Mouse (Mus musculus) stomach, postnatal 0 days (tissue): Measurements from ENCODE around the gene Kdm2b. TPM values are rescaled to one million over a fixed set of nuclear protein-coding genes. Genes with fewer than 3 reads are reported as not detected.

Experiments
- ATAC-seq: fragments of 200-750 bp; cut with Nextera tagmentation; 2 replicates; pipeline ENCODE4 v1.8.0; 2017; ENCODE audit not compliant: low FRiP score, low TSS enrichment
- DNase-seq: peaks from one replicate; pipeline ENCODE4 v3.0.0-alpha.2; 2016; ENCODE audit warnings: low spot score
- H3K27ac ChIP-seq: fragments of 300-500 bp; sonication (generic); replicated peaks from 2 replicates; pipeline ENCODE4 v1.5.1; 2014; ENCODE audit warnings: mild to moderate bottlenecking, control low read depth
- H3K27me3 ChIP-seq: fragments of 300-500 bp; sonication (generic); 2 replicates; pipeline ENCODE4 v1.6.1; 2014; ENCODE audit warnings: low read length; ENCODE audit not compliant: control insufficient read depth, insufficient read depth
- H3K36me3 ChIP-seq: fragments of 300-500 bp; sonication (generic); 2 replicates; pipeline ENCODE4 v1.6.1; 2014; ENCODE audit warnings: low read length, mixed read lengths; ENCODE audit not compliant: control insufficient read depth, insufficient read depth
- H3K4me1 ChIP-seq: fragments of 300-500 bp; sonication (generic); replicated peaks from 2 replicates; pipeline ENCODE4 v1.6.1; 2014; ENCODE audit warnings: antibody characterized with exemption; ENCODE audit not compliant: control insufficient read depth, insufficient read depth
- H3K4me2 ChIP-seq: fragments of 300-500 bp; sonication (generic); replicated peaks from 2 replicates; pipeline ENCODE4 v1.6.1; 2014; ENCODE audit warnings: low read depth, mild to moderate bottlenecking, control low read depth, moderate library complexity
- H3K4me3 ChIP-seq: fragments of 300-500 bp; sonication (generic); 2 replicates; pipeline ENCODE4 v1.5.1; 2014; ENCODE audit warnings: low read depth, low read length, control low read depth
- H3K9ac ChIP-seq: fragments of 300-500 bp; sonication (generic); 2 replicates; pipeline ENCODE4 v1.6.1; 2014; ENCODE audit warnings: mild to moderate bottlenecking, low read length, control low read depth, mixed read lengths
- H3K9me3 ChIP-seq: fragments of 300-500 bp; sonication (generic); 2 replicates; pipeline ENCODE4 v1.6.1; 2016; ENCODE audit warnings: low read length; ENCODE audit not compliant: control insufficient read depth
- CTCF ChIP-seq: IDR thresholded peaks from 2 replicates; pipeline ENCODE4 v1.5.1; 2016; ENCODE audit warnings: antibody characterized with exemption, low read depth, mild to moderate bottlenecking, moderate library complexity
- EP300 ChIP-seq: optimal IDR thresholded peaks from 2 replicates; pipeline ENCODE3; 2016; ENCODE audit warnings: antibody characterized with exemption
- WGBS: fragments of 180-500 bp; shearing (Covaris S2); extraction: QIAGEN DNeasy Blood & Tissue Kit; methylation state at CpG from one replicate; pipeline ENCODE4 v1.1.7; 2014; 5-methylcytosine and 5-hydroxymethylcytosine counted together
- polyA plus RNA-seq: library from polyadenylated mRNA; unstranded; fragments of >200 nt; fragmentation: Nextera tagmentation; extraction: Ambion mirVana; gene quantifications from 2 replicates; pipeline ENCODE4 v1.2.1, GENCODE M21; 2015

Gene Kdm2b
- polyA plus RNA-seq, 1 experiment from 2014 or later, result 15.5 TPM

- H3K27ac ChIP-seq, result no peak overlapping the region
- no peak for ATAC-seq
- no peaks in the 10 kb centered on the region for H3K36me3 ChIP-seq
- H3K27me3 ChIP-seq, result no peaks in the 10 kb centered on the region
- no peaks in the 10 kb centered on the region for H3K9me3 ChIP-seq
- DNase-seq, result no peak
- TF ChIP-seq EP300, result no peak
- TF ChIP-seq CTCF, result no peak
- H3K4me3 ChIP-seq, result no peak overlapping the region
- no peaks in the 10 kb centered on the region for H3K4me1 ChIP-seq
- no peak overlapping the region for H3K4me2 ChIP-seq
- 56% methylated on average over 7 of the region's 7 CpGs for WGBS
- H3K9ac ChIP-seq, result no peak overlapping the region
Measured at GRCm38 (mm10) chr5:123033646-123034160, 44.1 kb upstream of the Kdm2b start.

- TF ChIP-seq EP300, result no peak
- TF ChIP-seq CTCF, result peak; percentile 35
- ATAC-seq (no peak), DNase-seq (no peak)
- H3K9ac ChIP-seq, result no peak overlapping the region
- no peak overlapping the region for H3K27ac ChIP-seq
- no peaks in the 10 kb centered on the region for H3K9me3 ChIP-seq
- no peaks in the 10 kb centered on the region for H3K27me3 ChIP-seq
- H3K4me2 ChIP-seq, result no peak overlapping the region
- 97% methylated on average over 3 of the region's 3 CpGs for WGBS
- H3K4me3 ChIP-seq, result no peak overlapping the region
- no peaks in the 10 kb centered on the region for H3K36me3 ChIP-seq
- no peaks in the 10 kb centered on the region for H3K4me1 ChIP-seq
Measured at GRCm38 (mm10) chr5:123031312-123031711, 41.7 kb upstream of the Kdm2b start.

GRCm38 (mm10) chr5:123029729-123030128 is 40.1 kb upstream of the Kdm2b start:
- H3K9me3 ChIP-seq, result no peaks in the 10 kb centered on the region
- DNase-seq, result no peak
- WGBS, result 91% methylated on average over 7 of the region's 7 CpGs
- TF ChIP-seq EP300, result no peak
- no peak for TF ChIP-seq CTCF
- H3K27me3 ChIP-seq, result no peaks in the 10 kb centered on the region
- no peak overlapping the region for H3K4me2 ChIP-seq
- no peak overlapping the region for H3K27ac ChIP-seq
- no peak overlapping the region for H3K4me3 ChIP-seq
- ATAC-seq, result no peak
- no peak overlapping the region for H3K9ac ChIP-seq
- H3K36me3 ChIP-seq, result no peaks in the 10 kb centered on the region
- H3K4me1 ChIP-seq, result no peaks in the 10 kb centered on the region

GRCm38 (mm10) chr5:123027436-123027835 is 37.8 kb upstream of the Kdm2b start:
- Histone ChIP-seq H3K4me2 (no peak overlapping the region), H3K9me3 (no peaks in the 10 kb centered on the region), H3K36me3 (no peaks in the 10 kb centered on the region), H3K27me3 (no peaks in the 10 kb centered on the region), H3K4me3 (no peak overlapping the region), H3K4me1 (no peaks in the 10 kb centered on the region), H3K9ac (no peak overlapping the region), H3K27ac (no peak overlapping the region)
- WGBS, result 42% methylated on average over 6 of the region's 6 CpGs
- ATAC-seq (peak; percentile 63), DNase-seq (peak; percentile 53)
- no peak for TF ChIP-seq EP300
- TF ChIP-seq CTCF, result no peak

GRCm38 (mm10) chr5:123026414-123026813 is 36.8 kb upstream of the Kdm2b start:
- WGBS, result 54% methylated on average over 6 of the region's 6 CpGs
- no peaks in the 10 kb centered on the region for H3K27me3 ChIP-seq
- no peaks in the 10 kb centered on the region for H3K4me1 ChIP-seq
- ATAC-seq (no peak), DNase-seq (no peak)
- TF ChIP-seq CTCF (no peak), EP300 (no peak)
- no peak overlapping the region for H3K27ac ChIP-seq
- no peaks in the 10 kb centered on the region for H3K36me3 ChIP-seq
- H3K9ac ChIP-seq, result no peak overlapping the region
- no peak overlapping the region for H3K4me2 ChIP-seq
- H3K4me3 ChIP-seq, result no peak overlapping the region
- no peaks in the 10 kb centered on the region for H3K9me3 ChIP-seq

- 59% methylated on average over 9 of the region's 9 CpGs for WGBS
- H3K27me3 ChIP-seq, result no peaks in the 10 kb centered on the region
- no peaks in the 10 kb centered on the region for H3K9me3 ChIP-seq
- H3K27ac ChIP-seq, result no peak overlapping the region; the same call in 1 of the 2 replicates
- TF ChIP-seq EP300 (no peak), CTCF (no peak)
- ATAC-seq, result no peak
- no peak overlapping the region for H3K4me2 ChIP-seq
- H3K4me3 ChIP-seq, result no peak overlapping the region
- no peak for DNase-seq
- no peaks in the 10 kb centered on the region for H3K4me1 ChIP-seq
- no peak overlapping the region for H3K9ac ChIP-seq
- H3K36me3 ChIP-seq, result no peaks in the 10 kb centered on the region
Measured at GRCm38 (mm10) chr5:123024965-123025573, 35.4 kb upstream of the Kdm2b start.
